Mouse (Mus musculus): ENCODE data around the gene Uqcc2. TPM values are rescaled to one million over a fixed set of nuclear protein-coding genes. Genes with fewer than 3 reads are reported as not detected.

Uqcc2 gene
- total RNA-seq, 4 experiments from 2014 or later, result 185 to 220 (median 203) TPM

DNA sequence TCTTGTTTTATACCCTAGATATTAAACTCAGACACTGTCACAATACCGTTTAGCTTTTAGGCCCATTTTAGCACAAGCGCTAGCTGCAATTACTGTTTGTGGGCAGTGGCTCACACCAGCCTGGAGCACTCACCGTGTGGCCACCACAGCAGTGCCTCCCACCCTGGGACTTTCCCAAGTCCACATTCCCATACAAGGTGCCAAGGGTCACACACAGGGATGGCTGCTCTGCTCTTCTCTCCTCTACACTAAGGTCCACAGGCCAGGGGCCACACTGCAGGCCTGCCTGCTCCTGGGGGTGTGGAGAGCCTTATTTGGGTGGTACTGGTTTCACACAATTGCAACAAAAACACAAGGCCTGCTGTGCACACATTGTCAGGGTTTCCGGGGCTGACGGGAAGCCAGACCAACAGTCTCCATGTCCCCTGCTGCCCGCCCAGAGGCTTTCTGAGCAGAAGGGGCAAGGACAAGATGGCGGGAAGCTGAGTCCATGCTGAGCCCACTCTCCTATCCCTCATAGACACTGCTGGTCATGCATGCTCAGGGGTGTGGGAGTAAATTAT, 9.8 kb downstream of the Uqcc2 start:
- no peak for DNase-seq (ENCODE audit: low spot score in 2 of 2)

- no peak for DNase-seq (ENCODE audit: low spot score in 2 of 2)
Measured at GRCm38 (mm10) chr17:27123103-27123502, 10.6 kb downstream of the Uqcc2 start.

DNA sequence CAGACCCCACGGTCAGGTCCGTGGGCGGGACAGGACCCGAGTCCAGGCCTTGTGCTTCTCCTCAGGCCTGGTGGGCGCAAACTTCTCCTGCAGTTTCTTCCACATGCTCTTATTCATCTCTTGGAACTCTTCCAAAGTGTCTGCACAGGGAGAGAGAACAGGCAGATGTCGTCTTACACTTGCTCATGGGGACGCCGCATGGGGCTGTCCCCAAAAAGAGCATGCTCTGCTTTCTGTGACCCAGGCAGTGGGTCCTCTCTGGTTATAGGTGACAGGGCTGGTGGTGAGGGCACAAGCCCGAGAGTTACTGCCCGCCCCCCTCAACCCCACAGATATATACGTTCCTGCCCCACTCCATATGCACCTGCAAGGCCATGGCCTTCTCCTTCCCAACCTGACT, 11.0 kb downstream of the Uqcc2 start:
- DNase-seq (ENCODE audit: low spot score in 2 of 2), result no peak

GRCm38 (mm10) chr17:27121781-27122180, 11.9 kb downstream of the Uqcc2 start:
- DNase-seq (ENCODE audit: low spot score in 2 of 2), result no peak

GRCm38 (mm10) chr17:27121266-27121665, 12.4 kb downstream of the Uqcc2 start:
- no peak for DNase-seq (ENCODE audit: low spot score in 2 of 2)

- peak; percentile 57 to 69 for DNase-seq (ENCODE audit: low spot score in 2 of 2)
Measured at GRCm38 (mm10) chr17:27120561-27121024, 13.1 kb downstream of the Uqcc2 start.

DNA sequence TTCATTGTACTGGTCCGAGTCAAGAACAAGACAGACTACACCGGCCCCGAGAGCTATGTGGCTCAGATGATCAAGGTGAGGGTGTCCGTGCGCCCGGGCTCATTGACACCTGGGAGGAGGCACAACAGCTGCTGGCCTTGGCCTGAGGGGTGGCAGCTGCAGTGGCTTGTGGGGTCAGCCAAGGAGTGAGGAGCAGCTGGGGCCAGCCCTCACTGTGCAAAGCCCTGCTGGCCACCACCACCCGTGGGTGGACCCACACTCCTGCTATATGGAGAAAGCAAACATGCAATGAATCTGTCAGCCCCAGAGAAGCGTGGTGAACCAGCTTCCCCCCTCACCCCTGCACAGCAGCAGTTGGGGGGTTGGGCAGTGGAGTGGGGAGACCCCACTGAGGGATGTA, 13.8 kb downstream of the Uqcc2 start:
- DNase-seq (ENCODE audit: low spot score in 2 of 2), result no peak

GRCm38 (mm10) chr17:27119540-27119895, 14.2 kb downstream of the Uqcc2 start:
- DNase-seq (ENCODE audit: low spot score in 2 of 2), result no peak

- DNase-seq (ENCODE audit: low spot score in 2 of 2), result no peak
Measured at GRCm38 (mm10) chr17:27118676-27119539, 14.8 kb downstream of the Uqcc2 start.

GRCm38 (mm10) chr17:27110072-27110471, 23.6 kb downstream of the Uqcc2 start:
- no peak for DNase-seq (ENCODE audit: low spot score in 2 of 2)

GRCm38 (mm10) chr17:27107936-27108335, 25.8 kb downstream of the Uqcc2 start:
- DNase-seq (ENCODE audit: low spot score in 2 of 2), result no peak

- DNase-seq (ENCODE audit: low spot score in 2 of 2), result no peak
Measured at GRCm38 (mm10) chr17:27106745-27107144, 27.0 kb downstream of the Uqcc2 start.

DNA sequence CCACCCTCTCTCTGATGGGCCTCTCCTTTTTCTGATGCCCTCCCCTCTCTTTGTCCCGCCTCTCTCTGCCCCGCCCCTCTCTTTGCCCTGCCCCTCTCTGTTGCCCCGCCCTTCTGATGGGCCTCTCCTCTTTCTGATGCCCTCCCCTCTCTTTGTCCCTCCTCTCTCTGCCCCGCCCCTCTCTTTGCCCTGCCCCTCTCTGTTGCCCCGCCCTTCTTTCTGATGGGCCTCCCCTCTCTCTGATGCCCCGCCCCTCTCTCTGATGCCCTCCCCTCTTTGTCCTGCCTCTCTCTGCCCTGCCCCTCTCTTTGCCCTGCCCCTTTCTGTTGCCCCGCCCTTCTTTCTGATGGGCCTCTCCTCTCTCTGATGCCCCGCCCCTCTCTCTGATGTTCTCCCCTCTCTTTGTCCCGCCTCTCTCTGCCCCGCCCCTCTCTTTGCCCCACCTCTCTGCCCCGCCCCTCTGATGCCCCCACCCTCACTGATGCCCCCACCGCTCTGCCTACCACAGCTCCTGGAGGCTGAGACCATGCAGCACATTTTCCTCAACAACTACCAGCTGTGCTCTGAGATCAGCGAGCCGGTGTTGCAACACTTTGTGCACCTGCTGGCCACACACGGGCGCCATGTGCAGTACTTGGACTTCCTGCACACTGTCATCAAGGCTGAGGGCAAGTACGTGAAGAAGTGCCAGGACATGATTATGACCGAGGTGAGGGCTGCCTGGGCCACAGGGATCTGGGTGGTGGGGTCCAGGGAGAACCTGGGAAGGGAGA, 27.8 kb downstream of the Uqcc2 start:
- no peak for DNase-seq (ENCODE audit: low spot score in 2 of 2)

DNA sequence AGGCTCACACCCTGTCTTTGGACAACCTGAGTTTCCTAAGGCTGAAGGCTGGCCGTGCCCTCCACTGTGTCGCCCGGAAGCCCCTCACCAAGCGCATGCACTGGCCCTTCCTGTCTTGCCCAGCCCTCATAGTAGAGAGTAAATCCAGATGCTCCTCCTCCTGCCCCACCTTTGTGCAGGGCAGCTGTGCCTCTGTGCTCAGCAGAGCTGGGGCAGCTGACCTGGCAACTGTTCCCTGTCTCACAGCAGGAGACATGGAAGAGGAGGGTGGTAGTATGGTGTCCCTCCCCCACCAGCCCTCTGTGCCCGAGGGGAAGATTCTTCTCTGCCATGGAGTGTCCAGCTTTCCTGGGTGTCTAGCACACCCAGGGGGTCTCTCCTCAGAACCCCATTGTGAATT, 32.0 kb downstream of the Uqcc2 start:
- no peak for DNase-seq (ENCODE audit: low spot score in 2 of 2)

DNA sequence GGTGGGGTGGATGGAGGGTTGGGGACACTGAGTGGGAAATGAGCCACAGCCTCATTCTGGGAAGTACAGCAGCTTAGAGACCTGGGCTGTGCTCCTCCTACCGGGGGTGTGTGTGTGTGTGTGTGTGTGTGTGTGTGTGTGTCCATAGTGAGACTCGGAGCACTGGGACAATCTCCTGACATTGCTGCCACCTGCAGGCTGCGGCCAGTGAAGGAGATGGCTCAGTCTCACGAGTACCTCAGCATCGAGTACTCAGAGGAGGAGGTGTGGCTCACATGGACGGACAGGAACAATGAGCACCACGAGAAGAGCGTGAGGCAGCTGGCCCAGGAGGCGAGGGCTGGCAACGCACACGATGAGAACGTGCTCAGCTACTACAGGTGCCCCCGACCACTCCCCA, 38.0 kb downstream of the Uqcc2 start:
- DNase-seq (ENCODE audit: low spot score in 2 of 2), result no peak

- DNase-seq (ENCODE audit: low spot score in 2 of 2), result no peak
Measured at GRCm38 (mm10) chr17:27090068-27090467, 43.6 kb downstream of the Uqcc2 start.

- no peak for DNase-seq (ENCODE audit: low spot score in 2 of 2)
Measured at GRCm38 (mm10) chr17:27087426-27087825, 46.3 kb downstream of the Uqcc2 start.

GRCm38 (mm10) chr17:27085676-27086075, 48.0 kb downstream of the Uqcc2 start:
- DNase-seq (ENCODE audit: low spot score in 2 of 2), result no peak

- DNase-seq (ENCODE audit: low spot score in 2 of 2), result no peak
Measured at GRCm38 (mm10) chr17:27083601-27084000, 50.1 kb downstream of the Uqcc2 start.

DNA sequence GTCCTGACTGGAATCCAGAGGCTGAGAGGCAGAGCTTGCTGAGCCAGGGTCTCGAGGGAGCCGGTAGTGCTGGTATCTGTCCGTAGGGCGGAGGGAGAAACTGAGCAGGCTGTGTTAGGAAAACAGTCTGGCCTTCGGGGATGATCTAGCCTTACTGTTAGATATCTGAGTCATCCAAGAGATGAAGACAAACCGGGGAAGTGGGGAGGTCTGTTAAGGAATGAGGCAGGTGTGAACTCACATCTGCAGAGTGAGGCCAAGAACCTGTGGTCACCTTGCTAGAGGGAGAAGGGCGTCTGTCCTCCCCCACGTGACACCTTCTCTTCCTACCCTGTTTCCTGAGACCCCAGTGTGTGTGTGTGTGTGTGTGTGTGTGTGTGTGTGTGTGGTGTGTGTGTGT, 50.9 kb downstream of the Uqcc2 start:
- DNase-seq (ENCODE audit: low spot score in 2 of 2), result no peak

DNA sequence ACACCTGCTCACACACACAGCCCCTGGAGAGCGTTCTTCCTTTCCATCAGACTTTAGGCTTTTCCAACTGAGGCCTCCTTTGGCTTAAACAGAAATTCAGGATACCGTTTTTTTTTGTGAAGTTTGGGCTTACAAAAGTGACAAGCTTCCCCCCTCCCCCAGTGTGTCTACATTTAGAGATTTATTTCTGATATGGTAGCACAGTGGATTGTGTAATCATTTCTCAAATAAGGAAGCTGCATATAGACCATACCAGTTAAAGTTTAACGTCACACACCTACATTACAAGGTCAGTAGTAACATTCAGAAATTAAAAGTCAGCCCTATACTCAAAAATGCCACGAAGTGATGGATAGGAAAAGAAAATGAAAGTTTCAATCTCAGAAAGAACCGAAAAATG, 51.8 kb downstream of the Uqcc2 start:
- no peak for DNase-seq (ENCODE audit: low spot score in 2 of 2)

- no peak for DNase-seq (ENCODE audit: low spot score in 2 of 2)
Measured at GRCm38 (mm10) chr17:27078499-27078898, 55.2 kb downstream of the Uqcc2 start.
